Comparison of ENCODE assay signal across 30 mouse cellular contexts in the genomic region with DNA sequence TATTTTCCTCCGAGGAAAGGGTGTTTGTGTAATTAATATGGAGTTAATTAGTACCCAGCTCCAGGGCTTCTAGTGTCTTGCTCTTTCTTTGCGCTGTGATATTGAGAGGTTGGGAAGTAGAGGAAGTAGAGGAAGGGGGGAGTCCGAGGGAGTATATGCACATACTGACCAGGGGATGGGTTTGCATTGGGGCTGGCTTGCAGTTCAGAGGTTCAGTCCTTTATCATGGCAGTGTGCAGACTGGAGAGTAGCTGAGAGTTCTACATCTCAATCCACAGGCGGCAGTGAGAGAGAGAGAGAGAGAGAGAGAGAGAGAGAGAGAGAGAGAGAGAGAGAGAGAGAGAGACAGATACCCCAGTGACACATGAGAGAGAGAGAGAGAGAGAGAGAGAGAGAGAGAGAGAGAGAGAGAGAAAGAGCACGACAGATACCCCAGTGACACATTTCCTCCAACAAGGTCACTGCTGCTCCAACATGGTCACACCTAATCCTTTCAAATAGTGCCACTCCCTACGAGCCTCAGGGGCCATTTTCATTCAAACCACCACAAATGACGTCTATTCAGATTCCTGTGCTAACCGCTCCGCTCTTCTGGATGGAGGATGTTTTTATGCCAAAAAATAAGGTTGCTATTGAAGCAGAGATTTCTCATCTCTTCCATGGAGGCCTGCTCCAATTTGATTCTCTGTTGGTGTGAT. TPM values are rescaled to one million over a fixed set of nuclear protein-coding genes. Genes with fewer than 3 reads are reported as not detected.
"Had no signal": no experiment of that assay in that cellular context is flagged by ENCODE, and none has a peak within 500 bp of the region (broad histone marks: within the 10 kb centered on the region; RNA-seq: fewer than 3 reads in every experiment).

No protein-coding gene starts in this region.

- H3K9me3 ChIP-seq: heart, embryonic 10.5 days; heart, embryonic 12.5 days; hindbrain, embryonic 10.5 days; hindbrain, embryonic 12.5 days; intestine, embryonic 15.5 days; kidney, embryonic 15.5 days; limb, embryonic 13.5 days; limb, embryonic 15.5 days; liver, embryonic 12.5 days had no signal

- H3K27me3 ChIP-seq: hindbrain, embryonic 12.5 days; intestine, embryonic 15.5 days; kidney, embryonic 15.5 days; limb, embryonic 13.5 days; limb, embryonic 15.5 days; liver, embryonic 12.5 days had no signal

- H3K27ac ChIP-seq: gastrocnemius, adult 2 months; heart, embryonic 10.5 days; hindbrain, embryonic 10.5 days; hindbrain, embryonic 12.5 days; hindbrain, embryonic 14.5 days; intestine, embryonic 15.5 days; kidney, embryonic 15.5 days; layer of hippocampus, adult 2 months; left cerebral cortex, adult 2 months; limb, embryonic 13.5 days; limb, embryonic 15.5 days; liver, embryonic 12.5 days; liver, embryonic 14.5 days had no signal

- ATAC-seq: hindbrain, embryonic 16.5 days; intestine, embryonic 15.5 days; intestine, postnatal 0 days; liver, embryonic 12.5 days had no signal

- H3K4me1 ChIP-seq: heart, embryonic 10.5 days; heart, embryonic 12.5 days; intestine, embryonic 15.5 days had no signal

- H3K4me2 ChIP-seq: heart, embryonic 12.5 days; hindbrain, embryonic 12.5 days; hindbrain, embryonic 14.5 days; intestine, embryonic 15.5 days; kidney, embryonic 15.5 days; limb, embryonic 13.5 days; limb, embryonic 15.5 days; liver, embryonic 12.5 days had no signal

- H3K36me3 ChIP-seq: intestine, embryonic 15.5 days had no signal

- H3K9ac ChIP-seq: heart, embryonic 12.5 days; hindbrain, embryonic 12.5 days; hindbrain, embryonic 14.5 days; intestine, embryonic 15.5 days; kidney, embryonic 15.5 days; limb, embryonic 13.5 days; limb, embryonic 15.5 days; liver, embryonic 12.5 days; liver, embryonic 14.5 days had no signal

- DNase-seq: gastrocnemius, adult 2 months; gastrocnemius, postnatal 10 days; gastrocnemius, postnatal 25 days; heart, postnatal 4 days; kidney, adult 18-20 months; kidney, adult 8-10 months; kidney, postnatal 10 days; kidney, postnatal 25 days; kidney, postnatal 4 days; left cerebral cortex, postnatal 4 days had no signal

- H3K4me3 ChIP-seq: gastrocnemius, adult 2 months; heart, embryonic 10.5 days; heart, embryonic 12.5 days; hindbrain, embryonic 10.5 days; hindbrain, embryonic 12.5 days; intestine, embryonic 15.5 days; kidney, embryonic 15.5 days; layer of hippocampus, adult 2 months; left cerebral cortex, adult 2 months; limb, embryonic 13.5 days; limb, embryonic 15.5 days; liver, embryonic 12.5 days had no signal

RNA-seq across cellular contexts. Expression of gene Tmem169, which starts 28.7 kb away (rescaled TPM):
- total RNA-seq: gastrocnemius, adult 2 months; gastrocnemius, postnatal 25 days; granulocyte monocyte progenitor cell, adult 5-6 weeks; heart, adult 18-20 months; heart, adult 8-10 months; heart, postnatal 25 days had no signal
- polyA plus RNA-seq: inflammation-experienced regulatory T-cells, adult 6 months had no signal
